Mouse (Mus musculus) stomach, embryonic 15.5 days (tissue): ENCODE data around the gene Dnmt1. TPM values are rescaled to one million over a fixed set of nuclear protein-coding genes. Genes with fewer than 3 reads are reported as not detected.

Experiments used
- ATAC-seq: fragments of 200-750 bp; cut with Nextera tagmentation; 2 replicates; pipeline ENCODE4 v1.8.0; 2017; ENCODE audit warnings: low read depth, moderate number of reproducible peaks, moderate TSS enrichment; ENCODE audit not compliant: insufficient read depth, low FRiP score
- H3K27ac ChIP-seq: fragments of 300-500 bp; sonication (generic); 2 replicates; pipeline ENCODE4 v1.5.1; 2015; ENCODE audit warnings: mild to moderate bottlenecking, inconsistent platforms
- H3K27me3 ChIP-seq: fragments of 300-500 bp; sonication (generic); replicated peaks from 2 replicates; pipeline ENCODE4 v1.6.1; 2015; ENCODE audit warnings: inconsistent platforms
- H3K36me3 ChIP-seq: fragments of 300-500 bp; sonication (generic); 2 replicates; pipeline ENCODE4 v1.6.1; 2015; ENCODE audit warnings: inconsistent platforms
- H3K4me1 ChIP-seq: fragments of 300-500 bp; sonication (generic); 2 replicates; pipeline ENCODE4 v1.6.1; 2015; ENCODE audit warnings: inconsistent platforms
- H3K4me2 ChIP-seq: fragments of 300-500 bp; sonication (generic); 2 replicates; pipeline ENCODE4 v1.6.1; 2015; ENCODE audit warnings: mild to moderate bottlenecking, inconsistent platforms
- H3K4me3 ChIP-seq: fragments of 300-500 bp; sonication (generic); replicated peaks from 2 replicates; pipeline ENCODE4 v1.5.1; 2015; ENCODE audit warnings: inconsistent platforms
- H3K9ac ChIP-seq: fragments of 300-500 bp; sonication (generic); 2 replicates; pipeline ENCODE4 v1.6.1; 2015; ENCODE audit warnings: inconsistent platforms
- H3K9me3 ChIP-seq: fragments of 300-500 bp; sonication (generic); 2 replicates; pipeline ENCODE4 v1.6.1; 2016; ENCODE audit warnings: inconsistent platforms
- WGBS: fragments of 180-500 bp; shearing (Covaris S2); methylation state at CpG from one replicate; pipeline ENCODE4 v1.1.7; 2015; 5-methylcytosine and 5-hydroxymethylcytosine counted together
- polyA plus RNA-seq: library from polyadenylated mRNA; unstranded; fragments of >200 nt; fragmentation: Nextera tagmentation; extraction: Ambion mirVana; gene quantifications from 2 replicates; pipeline ENCODE4 v1.2.1, GENCODE M21; 2015

Gene Dnmt1
- polyA plus RNA-seq, 1 experiment from 2014 or later = 74.7 TPM

GRCm38 (mm10) chr9:20901466-20902173 is 58.1 kb downstream of the Dnmt1 start:
- peaks cover 15% of the 10 kb centered on the region; the same call in 1 of the 2 replicates for H3K4me1 ChIP-seq
- H3K27me3 ChIP-seq = no peaks in the 10 kb centered on the region
- WGBS = 8% methylated on average over 13 of the region's 13 CpGs
- H3K9ac ChIP-seq = no peak overlapping the region
- H3K9me3 ChIP-seq = no peaks in the 10 kb centered on the region
- H3K36me3 ChIP-seq = peaks cover 12% of the 10 kb centered on the region
- no peak for ATAC-seq
- no peak overlapping the region for H3K27ac ChIP-seq
- H3K4me2 ChIP-seq = peak overlapping the region; percentile 24; the same call in 1 of the 2 replicates
- no peak overlapping the region for H3K4me3 ChIP-seq

- H3K36me3 ChIP-seq = peaks cover 27% of the 10 kb centered on the region
- peak within 1 kb of the TSS; percentile 96 for H3K9ac ChIP-seq
- no peaks in the 10 kb centered on the region for H3K9me3 ChIP-seq
- H3K4me1 ChIP-seq = peaks cover 15% of the 10 kb centered on the region; the same call in 1 of the 2 replicates
- ATAC-seq = peak; percentile 85
- H3K27me3 ChIP-seq = no peaks in the 10 kb centered on the region
- H3K4me2 ChIP-seq = peak within 1 kb of the TSS; percentile 75
- H3K27ac ChIP-seq = 0 out of 2 replicates have a peak within 1 kb of the TSS, but pooled peaks have one; percentile 65
- H3K4me3 ChIP-seq = peak within 1 kb of the TSS; percentile 92
- WGBS = 4% methylated on average over 34 of the region's 34 CpGs
These were observed 61.1 kb downstream of the Dnmt1 start, which contains the start of gene Eif3g for GRCm38 (mm10) chr9:20898511-20899073. Eif3g (minus strand) TSS chr9:20898623.

- H3K27ac ChIP-seq = 0 out of 2 replicates have a peak overlapping the region, but pooled peaks have one; percentile 65
- peaks cover 15% of the 10 kb centered on the region; the same call in 1 of the 2 replicates for H3K4me1 ChIP-seq
- H3K4me3 ChIP-seq = peak overlapping the region; percentile 92
- 3% methylated on average over 38 of the region's 39 CpGs for WGBS
- peak; percentile 45 for ATAC-seq
- peaks cover 33% of the 10 kb centered on the region for H3K36me3 ChIP-seq
- no peaks in the 10 kb centered on the region for H3K27me3 ChIP-seq
- H3K9me3 ChIP-seq = no peaks in the 10 kb centered on the region
- H3K9ac ChIP-seq = peak overlapping the region; percentile 96
- H3K4me2 ChIP-seq = peak overlapping the region; percentile 75
These were observed 61.8 kb downstream of the Dnmt1 start for GRCm38 (mm10) chr9:20897736-20898510.

DNA sequence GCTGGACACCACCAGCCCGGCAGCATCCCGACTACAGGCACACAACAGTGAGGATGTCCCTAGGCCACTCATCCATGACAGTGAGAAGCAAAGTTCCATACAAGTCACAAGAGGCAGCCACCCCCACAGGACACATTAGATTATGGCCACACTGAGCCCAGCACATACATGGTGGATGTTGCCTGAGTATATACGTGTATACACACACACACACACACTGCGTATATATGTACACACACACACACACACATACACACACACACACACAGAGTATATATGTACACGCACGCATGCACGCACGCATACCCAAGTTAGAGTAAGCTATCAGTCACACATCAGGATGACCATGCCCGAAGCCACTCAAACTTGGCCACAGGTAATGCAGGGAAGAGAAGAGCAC is 64.3 kb downstream of the Dnmt1 start:
- Histone ChIP-seq H3K9ac (no peak overlapping the region), H3K36me3 (peaks cover 57% of the 10 kb centered on the region), H3K4me2 (no peak overlapping the region), H3K4me3 (no peak overlapping the region), H3K27me3 (no peaks in the 10 kb centered on the region), H3K27ac (no peak overlapping the region), H3K4me1 (peaks cover 11% of the 10 kb centered on the region; the same call in 1 of the 2 replicates), H3K9me3 (no peaks in the 10 kb centered on the region)
- WGBS = 91% methylated on average over 9 of the region's 9 CpGs
- ATAC-seq = no peak

- Histone ChIP-seq H3K4me3 (no peak overlapping the region), H3K27ac (no peak overlapping the region), H3K4me1 (peaks cover 12% of the 10 kb centered on the region), H3K4me2 (no peak overlapping the region), H3K27me3 (no peaks in the 10 kb centered on the region), H3K9ac (no peak overlapping the region), H3K36me3 (peaks cover 65% of the 10 kb centered on the region), H3K9me3 (no peaks in the 10 kb centered on the region)
- 90% methylated on average over 15 of the region's 15 CpGs for WGBS
- ATAC-seq = no peak
These were observed 65.1 kb downstream of the Dnmt1 start for GRCm38 (mm10) chr9:20894629-20895028.

DNA sequence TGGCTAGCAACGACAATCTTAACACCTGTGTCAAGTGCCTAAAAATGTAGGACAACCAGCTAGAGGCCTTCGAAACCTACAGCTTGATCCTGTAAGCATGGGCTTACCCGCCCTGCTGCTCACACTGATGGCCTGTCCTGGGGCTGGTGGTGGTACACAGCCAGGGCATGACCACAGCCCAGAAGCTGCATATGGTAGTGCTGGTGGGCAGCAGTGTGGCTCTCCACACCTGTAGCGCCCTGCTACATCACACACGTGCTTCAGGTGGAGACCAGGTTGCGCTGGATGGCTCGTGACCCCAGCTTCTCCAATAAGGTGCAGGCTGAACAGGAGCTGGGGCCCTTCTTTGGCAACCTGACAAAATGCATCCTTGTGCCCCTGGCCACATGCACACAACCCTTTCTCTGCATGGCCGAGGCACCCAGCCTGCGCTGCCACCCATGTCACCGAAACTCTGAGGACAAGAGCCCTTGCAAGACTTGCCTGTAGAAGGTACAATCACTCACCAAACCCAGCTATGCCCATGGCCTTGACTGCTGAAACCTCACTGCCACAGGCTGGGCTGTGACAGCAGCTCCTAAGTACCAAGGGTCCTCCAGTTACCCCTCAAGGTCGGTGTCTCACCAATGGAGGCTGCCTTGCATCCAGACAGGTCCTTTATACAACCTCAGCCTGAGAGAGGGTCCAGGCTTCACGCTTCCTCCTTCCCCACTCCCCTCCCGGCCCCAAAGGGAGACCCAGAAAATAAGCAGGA is 65.9 kb downstream of the Dnmt1 start:
- Histone ChIP-seq H3K27me3 (no peaks in the 10 kb centered on the region), H3K4me1 (peaks cover 17% of the 10 kb centered on the region), H3K4me3 (no peak overlapping the region), H3K27ac (no peak overlapping the region), H3K4me2 (no peak overlapping the region), H3K36me3 (peaks cover 69% of the 10 kb centered on the region), H3K9ac (no peak overlapping the region), H3K9me3 (no peaks in the 10 kb centered on the region)
- 82% methylated on average over 13 of the region's 13 CpGs for WGBS
- no peak for ATAC-seq

- ATAC-seq = no peak
- H3K27ac ChIP-seq = no peak overlapping the region
These were observed 66.6 kb downstream of the Dnmt1 start for GRCm38 (mm10) chr9:20893069-20893468.

GRCm38 (mm10) chr9:20892104-20892653 is 67.5 kb downstream of the Dnmt1 start:
- Histone ChIP-seq H3K27me3 (no peaks in the 10 kb centered on the region), H3K9ac (no peak overlapping the region), H3K4me2 (no peak overlapping the region), H3K4me3 (no peak overlapping the region), H3K4me1 (peaks cover 9% of the 10 kb centered on the region), H3K36me3 (peaks cover 69% of the 10 kb centered on the region), H3K27ac (no peak overlapping the region), H3K9me3 (no peaks in the 10 kb centered on the region)
- WGBS = 53% methylated on average over 5 of the region's 5 CpGs
- ATAC-seq = no peak

More at GRCm38 (mm10) chr9:20893069-20893468, 66.6 kb downstream of the Dnmt1 start:
- H3K4me1 ChIP-seq = peaks cover 17% of the 10 kb centered on the region
- H3K4me3 ChIP-seq = no peak overlapping the region
- H3K36me3 ChIP-seq = peaks cover 69% of the 10 kb centered on the region
- H3K4me2 ChIP-seq = no peak overlapping the region
- WGBS = 53% methylated on average over 5 of the region's 5 CpGs
- no peaks in the 10 kb centered on the region for H3K27me3 ChIP-seq
- H3K9me3 ChIP-seq = no peaks in the 10 kb centered on the region
- H3K9ac ChIP-seq = no peak overlapping the region

GRCm38 (mm10) chr9:20891339-20892103 is 68.2 kb downstream of the Dnmt1 start:
- WGBS = 69% methylated on average over 26 of the region's 26 CpGs
- Histone ChIP-seq H3K9ac (no peak overlapping the region), H3K27ac (no peak overlapping the region), H3K27me3 (no peaks in the 10 kb centered on the region), H3K4me2 (no peak overlapping the region), H3K4me3 (no peak overlapping the region), H3K4me1 (peaks cover 6% of the 10 kb centered on the region), H3K36me3 (peaks cover 69% of the 10 kb centered on the region), H3K9me3 (no peaks in the 10 kb centered on the region)
- no peak for ATAC-seq

DNA sequence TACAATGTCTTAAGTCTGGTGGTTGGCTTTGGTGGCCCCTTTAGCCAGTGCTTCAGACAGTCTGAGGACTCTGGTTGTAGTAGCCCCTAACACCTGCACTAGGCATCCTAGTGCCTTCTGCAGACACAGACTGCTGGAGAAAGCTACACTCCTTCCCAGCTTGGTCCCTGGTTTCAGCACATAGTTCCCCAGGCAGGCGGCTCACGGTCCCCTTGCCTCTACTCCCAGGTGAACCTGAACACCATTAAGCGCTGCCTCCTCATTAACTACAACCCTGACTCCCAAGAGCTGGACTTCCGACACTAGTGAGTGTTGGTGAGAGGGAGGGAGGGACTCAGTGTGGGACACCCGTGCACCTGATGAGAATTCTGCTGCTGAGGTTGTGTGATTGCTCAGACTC is 69.3 kb downstream of the Dnmt1 start:
- no peak for ATAC-seq
- Histone ChIP-seq H3K4me1 (peaks cover 6% of the 10 kb centered on the region), H3K4me3 (no peak overlapping the region), H3K27ac (no peak overlapping the region), H3K4me2 (no peak overlapping the region), H3K27me3 (no peaks in the 10 kb centered on the region), H3K9ac (no peak overlapping the region), H3K9me3 (no peaks in the 10 kb centered on the region), H3K36me3 (peaks cover 60% of the 10 kb centered on the region)
- 94% methylated on average over 5 of the region's 5 CpGs for WGBS
